Mouse (Mus musculus) CH12.LX (cell line): ENCODE measurements around the gene Dhrs7.

Experiments used
- CHD2 ChIP-seq: IDR thresholded peaks from 2 replicates; pipeline ENCODE4 v1.6.1; 2011; ENCODE audit warnings: low read length, improper control_type of control experiment
- CTCF ChIP-seq, 2 experiments: IDR thresholded peaks in 1 of 2; conservative IDR thresholded peaks in 1 of 2; 2 replicates each; pipeline ENCODE4 v1.5.1; 2011 to 2012; ENCODE audit warnings: low read depth in 2 of 2, low read length in 2 of 2, improper control_type of control experiment in 1 of 2, inconsistent platforms in 1 of 2, mild to moderate bottlenecking in 1 of 2, moderate library complexity in 1 of 2
- EP300 ChIP-seq: IDR thresholded peaks from 2 replicates; pipeline ENCODE4 v1.6.1; 2011; ENCODE audit warnings: low read length, improper control_type of control experiment
- GABPA ChIP-seq: IDR thresholded peaks from 2 replicates; pipeline ENCODE4 v1.6.1; 2012; ENCODE audit warnings: low read depth, low read length, improper control_type of control experiment, inconsistent platforms; ENCODE audit not compliant: insufficient replicate concordance
- HCFC1 ChIP-seq: IDR thresholded peaks from 2 replicates; pipeline ENCODE4 v1.6.1; 2012; ENCODE audit warnings: low read depth, mild to moderate bottlenecking, inconsistent platforms, low read length, improper control_type of control experiment
- MAX ChIP-seq: IDR thresholded peaks from 2 replicates; pipeline ENCODE4 v1.6.1; 2011; ENCODE audit warnings: low read length, improper control_type of control experiment
- POLR2A ChIP-seq: IDR thresholded peaks from 2 replicates; pipeline ENCODE4 v1.6.1; 2011; ENCODE audit warnings: low read depth, mild to moderate bottlenecking, improper control_type of control experiment, low read length
- POLR2AphosphoS2 ChIP-seq: IDR thresholded peaks from 2 replicates; pipeline ENCODE4 v1.6.1; 2011; ENCODE audit warnings: low read depth, low read length, improper control_type of control experiment
- RAD21 ChIP-seq: IDR thresholded peaks from 2 replicates; pipeline ENCODE4 v1.6.1; 2011; ENCODE audit warnings: low read depth, mild to moderate bottlenecking, low read length, improper control_type of control experiment, moderate library complexity
- SIN3A ChIP-seq: IDR thresholded peaks from 2 replicates; pipeline ENCODE4 v1.6.1; 2012; ENCODE audit warnings: low read length, improper control_type of control experiment, inconsistent platforms
- TBP ChIP-seq: conservative IDR thresholded peaks from 2 replicates; pipeline ENCODE4 v1.6.1; 2011; ENCODE audit warnings: low read depth, low read length, improper control_type of control experiment
- ZMIZ1 ChIP-seq: IDR thresholded peaks from 2 replicates; pipeline ENCODE4 v1.6.1; 2012; ENCODE audit warnings: low read depth, mild to moderate bottlenecking, inconsistent platforms, low read length, improper control_type of control experiment

GRCm38 (mm10) chr12:72693895-72694294, 29.2 kb upstream of the Dhrs7 start:
- TF ChIP-seq CTCF (conservative IDR thresholded peaks at IDR 0.05 in 1 of 2, IDR thresholded peaks at IDR 0.05 in 1 of 2; ENCODE audit: low read depth in 2 of 2, low read length in 2 of 2) (peak; percentile 18 to 78; a peak in 3 of 4 replicates), TBP (no peak), POLR2A (no peak), POLR2AphosphoS2 (no peak), SIN3A (no peak), HCFC1 (no peak), EP300 (no peak), MAX (no peak), RAD21 (peak; percentile 82), CHD2 (no peak), ZMIZ1 (no peak), GABPA (no peak)
